Mouse (Mus musculus) kidney, postnatal 10 days (tissue): Measurements from ENCODE around the gene Mrps11.

ENCODE experiments used
- DNase-seq: peaks from one replicate; pipeline ENCODE4 v3.0.0; 2021; ENCODE audit warnings: mixed read lengths

The Mrps11 gene

GRCm38 (mm10) chr7:78794571-78795092 is 11.7 kb downstream of the Mrps11 start:
- no peak for DNase-seq

- no peak for DNase-seq
These were observed 13.7 kb downstream of the Mrps11 start for GRCm38 (mm10) chr7:78796624-78797023.

- no peak for DNase-seq
These were observed 15.0 kb downstream of the Mrps11 start for GRCm38 (mm10) chr7:78797843-78798455.

- DNase-seq: no peak
These were observed 17.0 kb downstream of the Mrps11 start for GRCm38 (mm10) chr7:78799730-78800496.

- peak; percentile 57 for DNase-seq
These were observed 20.9 kb downstream of the Mrps11 start for GRCm38 (mm10) chr7:78803841-78804240.

GRCm38 (mm10) chr7:78807192-78807591 is 24.3 kb downstream of the Mrps11 start:
- DNase-seq: peak; percentile 56

GRCm38 (mm10) chr7:78813791-78814190 is 30.9 kb downstream of the Mrps11 start:
- DNase-seq: peak; percentile 37

GRCm38 (mm10) chr7:78814766-78815165 is 31.8 kb downstream of the Mrps11 start:
- peak; percentile 27 for DNase-seq

GRCm38 (mm10) chr7:78818336-78818735 is 35.4 kb downstream of the Mrps11 start:
- DNase-seq: no peak

GRCm38 (mm10) chr7:78826682-78827385 is 43.9 kb downstream of the Mrps11 start:
- peak; percentile 45 for DNase-seq

- no peak for DNase-seq
These were observed 44.9 kb downstream of the Mrps11 start for GRCm38 (mm10) chr7:78827749-78828362.

GRCm38 (mm10) chr7:78835656-78836055 is 52.7 kb downstream of the Mrps11 start:
- no peak for DNase-seq

- no peak for DNase-seq
These were observed 54.3 kb downstream of the Mrps11 start for GRCm38 (mm10) chr7:78837250-78837649.

- no peak for DNase-seq
These were observed 58.7 kb downstream of the Mrps11 start for GRCm38 (mm10) chr7:78841601-78842000.
